Mouse (Mus musculus) liver, postnatal 0 days (tissue): Measurements from ENCODE around the gene Ints14. TPM values are rescaled to one million over a fixed set of nuclear protein-coding genes. Genes with fewer than 3 reads are reported as not detected.

ENCODE experiments used
- ATAC-seq: fragments of 200-750 bp; cut with Nextera tagmentation; 2 replicates; pipeline ENCODE4 v1.8.0; 2017; ENCODE audit warnings: mild to moderate bottlenecking, moderate library complexity
- DNase-seq: peaks from one replicate; pipeline ENCODE4 v3.0.0-alpha.2; 2016
- H3K27ac ChIP-seq: fragments of 300-500 bp; sonication (generic); 2 replicates; pipeline ENCODE4 v1.5.1; 2014; ENCODE audit warnings: antibody characterized with exemption, moderate library complexity, mild to moderate bottlenecking, low read depth
- H3K27me3 ChIP-seq: fragments of 300-500 bp; sonication (generic); 2 replicates; pipeline ENCODE4 v1.6.1; 2014; ENCODE audit warnings: low read length, control low read depth, mixed read lengths; ENCODE audit not compliant: insufficient read depth
- H3K36me3 ChIP-seq: fragments of 300-500 bp; sonication (generic); replicated peaks from 2 replicates; pipeline ENCODE4 v1.6.1; 2014; ENCODE audit warnings: mild to moderate bottlenecking, control low read depth, low read length, moderate library complexity, mixed read lengths; ENCODE audit not compliant: insufficient read depth
- H3K4me1 ChIP-seq: fragments of 300-500 bp; sonication (generic); 2 replicates; pipeline ENCODE4 v1.6.1; 2014; ENCODE audit warnings: antibody characterized with exemption, mild to moderate bottlenecking, control low read depth; ENCODE audit not compliant: insufficient read depth
- H3K4me2 ChIP-seq: fragments of 300-500 bp; sonication (generic); 2 replicates; pipeline ENCODE4 v1.6.1; 2014; ENCODE audit warnings: low read depth, mild to moderate bottlenecking, low read length, moderate library complexity, mixed read lengths
- H3K4me3 ChIP-seq: fragments of 300-500 bp; sonication (generic); 2 replicates; pipeline ENCODE4 v1.5.1; 2014; ENCODE audit warnings: low read depth, low read length
- H3K9ac ChIP-seq: fragments of 300-500 bp; sonication (generic); replicated peaks from 2 replicates; pipeline ENCODE4 v1.6.1; 2014; ENCODE audit warnings: mild to moderate bottlenecking, moderate library complexity
- H3K9me3 ChIP-seq: fragments of 300-500 bp; sonication (generic); 2 replicates; pipeline ENCODE4 v1.6.1; 2016; ENCODE audit warnings: mild to moderate bottlenecking, control low read depth, low read length, mixed read lengths
- CTCF ChIP-seq: sonication (generic); IDR thresholded peaks from 2 replicates; pipeline ENCODE4 v1.5.1; 2016; ENCODE audit warnings: antibody characterized with exemption, low read depth
- EP300 ChIP-seq: IDR thresholded peaks from 2 replicates; pipeline ENCODE4 v1.6.1; 2016; ENCODE audit warnings: antibody characterized with exemption, low read depth, mild to moderate bottlenecking
- WGBS: fragments of 180-500 bp; shearing (Covaris S2); extraction: QIAGEN DNeasy Blood & Tissue Kit; methylation state at CpG from one replicate; pipeline ENCODE4 v1.1.7; 2014; ENCODE audit not compliant: insufficient replicate concordance; 5-methylcytosine and 5-hydroxymethylcytosine counted together
- polyA plus RNA-seq: library from polyadenylated mRNA; unstranded; fragments of >200 nt; fragmentation: Nextera tagmentation; extraction: Ambion mirVana; gene quantifications from 2 replicates; pipeline ENCODE4 v1.2.1, GENCODE M21; 2015

The Ints14 gene
- polyA plus RNA-seq, 1 experiment from 2014 or later, result 11.1 TPM

DNA sequence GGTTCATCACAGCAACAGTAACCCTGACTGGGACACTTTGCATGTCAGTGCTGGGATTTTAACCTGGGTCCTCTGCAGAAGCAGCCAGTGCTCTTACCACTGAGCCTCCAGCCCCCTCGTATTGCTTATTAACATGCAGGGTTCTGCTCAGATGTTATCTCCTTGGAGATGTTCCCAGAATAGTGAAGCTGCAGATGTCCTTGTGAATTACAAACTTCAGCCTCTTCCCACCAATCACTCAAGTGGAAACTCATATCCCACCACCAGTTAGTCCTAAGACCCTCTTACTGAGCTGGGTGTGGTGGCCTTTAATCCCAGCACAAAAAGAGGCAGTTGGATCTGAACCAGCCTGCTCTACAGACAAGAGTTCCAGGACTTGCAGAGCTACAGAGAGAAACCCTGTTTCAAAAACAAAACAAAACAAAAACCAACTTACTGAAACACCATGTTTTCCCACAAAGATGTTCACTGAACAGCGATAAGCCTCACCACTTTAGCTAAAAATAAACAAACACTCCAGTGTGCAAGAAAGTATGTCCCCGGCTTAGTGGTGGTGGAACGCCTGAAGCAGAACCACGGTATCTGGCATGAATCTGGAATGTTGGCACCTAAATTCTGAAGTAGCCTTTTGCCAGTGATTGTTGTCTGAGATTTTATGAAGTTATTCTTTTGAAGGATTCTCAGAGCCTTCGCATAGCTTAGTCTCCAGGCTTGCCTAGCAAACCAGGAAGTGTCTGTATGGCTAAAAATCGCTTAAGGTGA lies 54.9 kb downstream of the Ints14 start:
- no peak for TF ChIP-seq CTCF
- TF ChIP-seq EP300, result no peak
- ATAC-seq (no peak), DNase-seq (no peak)
- 0 out of 2 replicates have a peak overlapping the region, but pooled peaks have one; percentile 23 for H3K9ac ChIP-seq
- H3K4me3 ChIP-seq, result no peak overlapping the region
- no peak overlapping the region for H3K4me2 ChIP-seq
- WGBS, result 50% methylated on average over 7 of the region's 7 CpGs
- H3K36me3 ChIP-seq, result no peaks in the 10 kb centered on the region; the same call in 1 of the 2 replicates
- H3K9me3 ChIP-seq, result no peaks in the 10 kb centered on the region
- peaks cover 33% of the 10 kb centered on the region for H3K4me1 ChIP-seq
- peak overlapping the region; percentile 26; the same call in 1 of the 2 replicates for H3K27ac ChIP-seq
- H3K27me3 ChIP-seq, result no peaks in the 10 kb centered on the region

DNA sequence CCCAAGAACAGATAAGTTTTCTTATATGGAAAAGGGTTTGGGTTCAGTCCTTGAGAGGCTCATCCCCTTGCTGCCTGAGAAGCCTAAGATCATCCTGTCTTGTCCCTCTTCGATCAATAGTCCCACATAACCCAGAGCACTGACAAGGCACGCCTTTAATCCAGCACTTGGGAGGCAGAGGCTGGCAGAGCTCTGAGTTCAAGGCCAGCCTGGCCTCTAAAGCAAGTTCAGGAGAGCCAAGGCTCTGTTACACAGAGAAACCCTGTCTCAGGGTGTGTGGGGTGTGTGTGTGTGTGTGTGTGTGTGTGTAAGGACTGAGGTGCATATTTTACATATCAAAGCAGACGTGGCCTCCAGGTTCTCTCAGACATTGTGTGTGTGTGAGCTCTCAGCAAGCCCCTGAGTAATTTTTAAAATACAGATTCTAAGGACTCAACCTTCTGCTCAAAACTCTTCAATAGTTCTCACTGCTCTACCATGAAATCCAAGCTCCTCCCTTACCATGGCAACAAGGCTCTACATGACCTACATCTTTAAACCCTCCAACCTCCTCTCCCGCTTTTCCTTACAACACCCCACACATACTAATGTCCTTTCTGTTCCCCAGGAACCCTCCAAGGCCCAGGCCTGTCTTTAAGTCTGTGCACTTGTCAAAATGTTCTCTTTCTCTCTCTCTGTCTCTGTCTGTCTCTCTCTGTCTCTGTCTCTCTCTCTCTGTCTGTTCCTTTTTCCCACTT lies 55.7 kb downstream of the Ints14 start:
- 69% methylated on average over 4 of the region's 4 CpGs for WGBS
- H3K27me3 ChIP-seq, result no peaks in the 10 kb centered on the region
- ATAC-seq (no peak), DNase-seq (no peak)
- H3K4me3 ChIP-seq, result no peak overlapping the region
- H3K9me3 ChIP-seq, result no peaks in the 10 kb centered on the region
- H3K9ac ChIP-seq, result no peak overlapping the region
- H3K36me3 ChIP-seq, result no peaks in the 10 kb centered on the region
- TF ChIP-seq CTCF (no peak), EP300 (no peak)
- H3K4me2 ChIP-seq, result peak overlapping the region; percentile 23
- H3K4me1 ChIP-seq, result peaks cover 33% of the 10 kb centered on the region
- peak overlapping the region; percentile 26; the same call in 1 of the 2 replicates for H3K27ac ChIP-seq

DNA sequence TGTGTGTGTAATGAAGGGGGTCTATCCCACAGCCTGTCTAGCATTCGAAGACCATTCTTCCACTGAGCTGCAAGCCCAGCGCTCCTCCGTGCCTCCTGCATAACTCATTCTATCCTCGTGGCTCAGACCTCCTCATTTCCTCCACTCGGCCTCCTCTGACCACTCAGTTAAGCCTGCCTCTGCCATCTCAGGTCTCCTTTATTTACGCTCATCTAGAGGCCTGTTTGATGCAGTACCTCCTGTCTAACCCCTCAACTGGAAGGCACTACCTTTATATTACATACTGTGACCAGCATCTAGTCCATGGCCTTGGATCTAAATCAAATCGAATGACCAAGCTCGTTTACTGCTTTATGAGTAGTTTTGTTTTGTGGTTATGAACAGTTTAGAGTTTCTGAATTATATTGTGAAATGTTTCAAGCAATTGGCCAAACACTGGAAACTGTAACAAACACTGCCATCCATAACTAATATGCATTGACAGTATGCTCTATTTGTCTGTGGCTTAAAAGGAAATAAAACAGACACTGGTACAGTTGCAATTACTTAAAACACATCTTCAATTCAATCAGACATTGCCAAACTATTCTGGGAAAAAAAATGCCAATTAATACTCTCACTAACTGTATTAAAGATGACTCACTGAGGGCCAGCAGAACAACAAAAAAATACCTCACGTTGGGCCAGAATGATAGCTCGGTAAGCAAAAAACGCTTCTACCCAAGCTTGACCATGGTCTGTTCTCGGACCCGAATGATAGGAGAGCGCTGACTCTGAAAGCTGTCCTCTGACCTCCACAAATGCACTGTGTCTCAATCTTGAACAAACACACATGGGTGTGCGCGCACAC lies 56.5 kb downstream of the Ints14 start:
- ATAC-seq, result peak; percentile 35
- peak overlapping the region; percentile 95 for H3K4me2 ChIP-seq
- H3K4me3 ChIP-seq, result no peak overlapping the region
- H3K27me3 ChIP-seq, result no peaks in the 10 kb centered on the region
- H3K27ac ChIP-seq, result peak overlapping the region; percentile 83
- DNase-seq, result no peak
- no peaks in the 10 kb centered on the region for H3K36me3 ChIP-seq
- TF ChIP-seq CTCF (no peak), EP300 (no peak)
- no peaks in the 10 kb centered on the region for H3K9me3 ChIP-seq
- H3K9ac ChIP-seq, result no peak overlapping the region
- WGBS, result 71% methylated on average over 16 of the region's 16 CpGs
- peaks cover 36% of the 10 kb centered on the region for H3K4me1 ChIP-seq

DNA sequence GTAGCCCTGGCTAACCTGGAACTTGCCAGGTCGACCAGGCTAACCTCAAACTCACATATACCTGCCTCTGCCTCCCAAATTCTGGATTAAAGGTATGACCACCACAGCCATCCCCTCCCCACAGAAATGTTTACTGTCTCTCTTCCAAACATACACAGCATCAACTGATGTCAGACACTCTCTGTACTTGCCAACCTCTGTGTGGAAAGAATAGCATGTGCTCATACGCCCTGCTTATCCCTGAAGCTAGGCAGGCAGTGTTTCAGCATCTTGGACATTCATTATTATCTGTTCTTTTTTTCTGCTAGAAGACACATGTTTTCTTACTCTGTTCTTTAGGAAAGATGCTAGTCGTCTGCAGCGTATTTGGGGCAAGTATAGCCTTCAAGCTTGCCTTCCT lies 57.2 kb downstream of the Ints14 start:
- TF ChIP-seq CTCF (no peak), EP300 (no peak)
- Histone ChIP-seq H3K27me3 (no peaks in the 10 kb centered on the region), H3K4me3 (no peak overlapping the region), H3K9me3 (no peaks in the 10 kb centered on the region), H3K27ac (peak overlapping the region; percentile 83), H3K36me3 (no peaks in the 10 kb centered on the region), H3K4me1 (peaks cover 43% of the 10 kb centered on the region), H3K4me2 (peak overlapping the region; percentile 95), H3K9ac (no peak overlapping the region)
- ATAC-seq, result peak; percentile 44
- no peak for DNase-seq
- 70% methylated on average over 4 of the region's 4 CpGs for WGBS

DNA sequence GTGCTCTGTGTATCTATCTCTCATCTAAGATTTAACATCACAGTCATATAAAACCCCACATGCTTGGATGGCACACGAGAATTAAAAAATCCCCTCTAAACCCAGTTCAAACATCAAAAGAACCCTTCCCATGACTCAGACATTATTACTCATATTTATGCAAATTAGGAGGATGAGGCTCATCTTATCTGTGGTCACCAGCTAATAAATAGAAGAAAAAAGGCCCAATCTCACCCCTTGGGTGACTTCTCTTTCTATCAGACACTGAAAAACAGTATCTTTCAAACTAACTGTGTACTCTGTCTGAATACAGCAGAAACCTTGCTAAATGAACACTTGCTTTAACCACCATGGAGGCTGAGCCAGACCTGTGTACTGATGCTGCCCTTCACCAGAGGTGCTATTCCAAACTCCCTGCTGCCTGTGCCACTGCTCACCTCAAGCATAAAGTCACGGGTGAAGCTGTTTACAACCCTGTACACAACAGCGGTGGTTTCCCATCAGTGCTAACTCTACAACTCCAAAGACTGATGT lies 58.0 kb downstream of the Ints14 start:
- DNase-seq, result no peak
- no peaks in the 10 kb centered on the region for H3K27me3 ChIP-seq
- H3K27ac ChIP-seq, result peak overlapping the region; percentile 83
- ATAC-seq, result no peak
- WGBS, result 52% methylated on average over 3 of the region's 3 CpGs
- peak overlapping the region; percentile 53 for H3K9ac ChIP-seq
- no peaks in the 10 kb centered on the region for H3K36me3 ChIP-seq
- TF ChIP-seq CTCF (no peak), EP300 (peak; percentile 59)
- H3K4me3 ChIP-seq, result peak overlapping the region; percentile 13; the same call in 1 of the 2 replicates
- peak overlapping the region; percentile 95 for H3K4me2 ChIP-seq
- peaks cover 45% of the 10 kb centered on the region for H3K4me1 ChIP-seq
- H3K9me3 ChIP-seq, result no peaks in the 10 kb centered on the region
